ENCODE assay signal across 8 mouse cellular contexts in the genomic region with DNA sequence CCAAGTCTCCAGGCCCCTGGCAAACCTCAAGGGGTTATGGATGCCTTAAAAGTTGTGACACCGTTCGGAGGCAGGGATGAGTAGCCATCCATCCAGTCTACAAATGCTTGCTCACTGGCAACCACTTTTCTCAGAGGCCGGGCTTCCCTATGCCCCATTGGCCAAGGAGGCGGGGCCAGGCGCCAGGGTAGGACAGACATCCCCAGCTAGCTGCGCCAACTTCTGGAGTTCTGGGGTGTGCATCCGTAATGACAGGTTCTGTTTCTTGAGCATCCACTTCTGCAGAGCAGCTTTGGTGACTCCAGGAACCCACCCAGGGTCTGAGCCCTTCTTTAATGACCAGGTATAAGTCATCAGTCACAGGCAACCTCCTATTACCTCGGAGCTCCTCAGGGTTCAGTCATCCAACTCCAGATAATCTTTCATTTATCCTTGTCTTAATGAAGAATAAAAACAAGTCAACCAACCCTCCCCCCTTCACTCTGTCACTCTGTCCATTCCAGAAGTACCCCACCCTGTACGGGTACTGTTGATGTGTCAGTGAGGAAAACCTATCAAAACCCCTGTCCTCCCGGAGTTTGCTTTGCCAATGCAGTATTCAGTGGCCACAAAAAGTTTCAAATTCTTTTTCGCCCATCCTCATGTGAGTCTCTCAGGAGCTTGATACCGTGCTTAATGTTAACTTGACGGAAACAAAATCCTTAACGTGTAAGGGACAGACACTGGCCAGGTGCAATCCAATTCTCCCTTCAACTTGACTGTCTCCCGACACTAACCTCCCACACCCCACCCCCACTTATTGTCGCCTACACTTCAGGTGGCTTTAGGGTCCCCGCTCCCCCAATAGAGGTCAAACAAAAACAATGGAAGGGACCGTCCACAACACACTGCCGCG. TPM values are rescaled to one million over a fixed set of nuclear protein-coding genes. Genes with fewer than 3 reads are reported as not detected.
DNase-seq lines count a peak whose midpoint lies in the region; ATAC-seq lines count a peak whose summit lies in the region.

No protein-coding gene starts in this region.

- DNase-seq in cerebellum, adult 18-20 months = peak; percentile 32 to 40
- peak; percentile 33 for DNase-seq in gastrocnemius, postnatal 25 days
- peak; percentile 37 for DNase-seq in kidney, adult 11 months
- peak; percentile 46 for DNase-seq in urinary bladder, adult 2 months (ENCODE audit: low spot score)

- ATAC-seq in erythroblast, adult 5-6 weeks (replicated peaks; ENCODE audit: low FRiP score, poor library complexity, severe bottlenecking) = no peak
- ATAC-seq in lung, embryonic 15.5 days (ENCODE audit: borderline replicate concordance, extremely low read depth, low FRiP score, low TSS enrichment) = no peak
- no peak for ATAC-seq in erythroid progenitor cell, adult 5-6 weeks (replicated peaks; ENCODE audit: low FRiP score, poor library complexity, severe bottlenecking)

- H3K4me2 ChIP-seq in lung, embryonic 15.5 days = peak overlapping the region; percentile 90

- no peaks in the 10 kb centered on the region for H3K9me3 ChIP-seq in erythroblast, embryonic 14.5 days (ENCODE audit: control insufficient read depth, low read length)
- no peaks in the 10 kb centered on the region for H3K9me3 ChIP-seq in lung, embryonic 15.5 days

- no peak overlapping the region; the same call in 1 of the 2 replicates for H3K27ac ChIP-seq in lung, embryonic 15.5 days

- H3K36me3 ChIP-seq in erythroblast, embryonic 14.5 days (ENCODE audit: control insufficient read depth) = no peaks in the 10 kb centered on the region
- H3K36me3 ChIP-seq in lung, embryonic 15.5 days = no peaks in the 10 kb centered on the region

- peaks cover 58% of the 10 kb centered on the region for H3K27me3 ChIP-seq in erythroblast, embryonic 14.5 days (ENCODE audit: control insufficient read depth)
- peaks cover 47% of the 10 kb centered on the region for H3K27me3 ChIP-seq in lung, embryonic 15.5 days

- no peaks in the 10 kb centered on the region for H3K4me1 ChIP-seq in erythroblast, embryonic 14.5 days (ENCODE audit: control insufficient read depth)
- peaks cover 18% of the 10 kb centered on the region for H3K4me1 ChIP-seq in lung, embryonic 15.5 days

- peak overlapping the region; percentile 64 for H3K9ac ChIP-seq in lung, embryonic 15.5 days

- peak overlapping the region; percentile 23 for H3K4me3 ChIP-seq in erythroblast, embryonic 14.5 days (replicated peaks)
- H3K4me3 ChIP-seq in lung, embryonic 15.5 days = peak overlapping the region; percentile 64

- 12% methylated on average over 20 of the region's 20 CpGs for WGBS in lung, embryonic 15.5 days

RNA-seq across cellular contexts. Expression of a gene that starts 1.0 kb away (rescaled TPM):
- not detected in 2 replicates for polyA plus RNA-seq in erythroblast, embryonic 14.5 days (2012)
- total RNA-seq in erythroblast, adult 5-6 weeks (2015; ENCODE audit: low replicate concordance) = not detected in 2 replicates
- total RNA-seq in erythroblast, adult 5-6 weeks (2017; ENCODE audit: low replicate concordance) = not detected in 2 replicates
- total RNA-seq in gastrocnemius, postnatal 25 days (2021) = 10 to 100 TPM; 22.5 to 31.0 TPM
- polyA plus RNA-seq in lung, embryonic 15.5 days (2015; fragmentation: Nextera tagmentation; extraction: Ambion mirVana) = 1.4 and 1.5 TPM in 2 replicates
- 34.3 and 35.5 TPM in 2 replicates for polyA plus RNA-seq in urinary bladder, adult 2 months (2012; rRNA removed)
- total RNA-seq in erythroid progenitor cell, adult 5-6 weeks (2015; ENCODE audit: low replicate concordance) = not detected in 2 replicates
- not detected in 2 replicates for total RNA-seq in erythroid progenitor cell, adult 5-6 weeks (2017; ENCODE audit: low replicate concordance)

Comparison
In these comparisons a context has a peak if more than half of its experiments do, and no peak if none do; other contexts are left out.
1. RNA of a gene that starts 1.0 kb away (total RNA-seq): 22.5 to 31.0 TPM in gastrocnemius, postnatal 25 days; not detected in erythroblast, adult 5-6 weeks and not detected in erythroid progenitor cell, adult 5-6 weeks; every median in the first group is over 10 times any median in the second.
2. Peak in every context shown above with its lines, with median percentiles within 50 percentile points of each other: DNase-seq.